Mouse (Mus musculus) heart, embryonic 16.5 days (tissue): ENCODE data around the gene Psmb11. TPM values are rescaled to one million over a fixed set of nuclear protein-coding genes. Genes with fewer than 3 reads are reported as not detected.

ENCODE experiments used
- ATAC-seq: fragments of 200-750 bp; cut with Nextera tagmentation; replicated peaks from 2 replicates; pipeline ENCODE4 v1.8.0; 2017; ENCODE audit warnings: moderate number of reproducible peaks; ENCODE audit not compliant: insufficient read depth, low FRiP score; ENCODE audit errors: extremely low read depth
- H3K27ac ChIP-seq: fragments of 300-500 bp; sonication (generic); 2 replicates; pipeline ENCODE4 v1.5.1; 2014; ENCODE audit warnings: mild to moderate bottlenecking, low read length, control low read depth, moderate library complexity
- H3K27me3 ChIP-seq: fragments of 300-500 bp; sonication (generic); 2 replicates; pipeline ENCODE4 v1.6.1; 2014; ENCODE audit warnings: low read length, mixed read lengths; ENCODE audit not compliant: control insufficient read depth, insufficient read depth
- H3K36me3 ChIP-seq: fragments of 300-500 bp; sonication (generic); 2 replicates; pipeline ENCODE4 v1.6.1; 2014; ENCODE audit not compliant: control insufficient read depth, insufficient read depth
- H3K4me1 ChIP-seq: fragments of 300-500 bp; sonication (generic); 2 replicates; pipeline ENCODE4 v1.6.1; 2014; ENCODE audit warnings: low read length, mixed read lengths; ENCODE audit not compliant: control insufficient read depth, insufficient read depth
- H3K4me2 ChIP-seq: fragments of 300-500 bp; sonication (generic); 2 replicates; pipeline ENCODE4 v1.6.1; 2014; ENCODE audit warnings: low read depth, mild to moderate bottlenecking, control low read depth, low read length
- H3K4me3 ChIP-seq: fragments of 300-500 bp; sonication (generic); 2 replicates; pipeline ENCODE4 v1.5.1; 2014; ENCODE audit warnings: mild to moderate bottlenecking, control low read depth, low read length
- H3K9ac ChIP-seq: fragments of 300-500 bp; sonication (generic); 2 replicates; pipeline ENCODE4 v1.6.1; 2014; ENCODE audit warnings: low read length, control low read depth
- H3K9me3 ChIP-seq: fragments of 300-500 bp; sonication (generic); replicated peaks from 2 replicates; pipeline ENCODE4 v1.6.1; 2016; ENCODE audit warnings: low read length; ENCODE audit not compliant: control insufficient read depth
- WGBS: fragments of 180-500 bp; shearing (Covaris S2); extraction: QIAGEN DNeasy Blood & Tissue Kit; methylation state at CpG from one replicate; pipeline ENCODE4 v1.1.7; 2014; 5-methylcytosine and 5-hydroxymethylcytosine counted together
- polyA plus RNA-seq: library from polyadenylated mRNA; unstranded; fragments of >200 nt; fragmentation: Nextera tagmentation; extraction: Ambion mirVana; gene quantifications from 2 replicates; pipeline ENCODE4 v1.2.1, GENCODE M21; 2015

Gene Psmb11
- polyA plus RNA-seq, 1 experiment from 2014 or later, result 22.3 TPM

GRCm38 (mm10) chr14:54652787-54653186 is 31.6 kb downstream of the Psmb11 start:
- Histone ChIP-seq H3K27ac (peak overlapping the region; percentile 50), H3K36me3 (peaks cover 48% of the 10 kb centered on the region), H3K9me3 (no peaks in the 10 kb centered on the region), H3K9ac (peak overlapping the region; percentile 73), H3K27me3 (no peaks in the 10 kb centered on the region), H3K4me2 (peak overlapping the region; percentile 73), H3K4me3 (peak overlapping the region; percentile 63), H3K4me1 (peaks cover 22% of the 10 kb centered on the region)
- WGBS, result 3% methylated on average over 7 of the region's 7 CpGs
- no peak for ATAC-seq

DNA sequence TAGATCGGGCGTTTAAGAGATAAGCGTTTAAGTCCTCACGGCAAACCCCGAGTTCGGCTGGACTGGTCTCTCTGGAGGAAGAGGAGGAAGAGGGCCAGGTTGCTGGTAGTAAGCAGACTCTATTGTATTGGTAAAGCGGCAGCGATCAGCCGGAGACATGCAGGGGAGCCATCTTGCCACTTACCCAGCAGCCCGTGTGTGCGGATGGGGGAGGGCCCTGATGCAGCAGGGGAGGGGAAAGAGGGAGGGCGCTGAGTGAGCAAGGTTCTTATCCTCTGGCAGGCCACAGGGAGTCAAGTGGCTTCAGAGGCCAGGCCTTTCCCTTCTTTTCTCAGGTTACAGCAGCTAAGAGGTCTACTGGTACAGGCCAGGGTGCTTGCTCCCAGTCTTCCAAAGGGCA is 32.3 kb downstream of the Psmb11 start:
- H3K9me3 ChIP-seq, result no peaks in the 10 kb centered on the region
- peak overlapping the region; percentile 50 for H3K27ac ChIP-seq
- H3K27me3 ChIP-seq, result no peaks in the 10 kb centered on the region
- peaks cover 43% of the 10 kb centered on the region for H3K36me3 ChIP-seq
- WGBS, result 0% methylated on average over 12 of the region's 12 CpGs
- peaks cover 22% of the 10 kb centered on the region for H3K4me1 ChIP-seq
- H3K4me3 ChIP-seq, result peak overlapping the region; percentile 63
- H3K9ac ChIP-seq, result peak overlapping the region; percentile 73
- peak; percentile 91 for ATAC-seq
- peak overlapping the region; percentile 73 for H3K4me2 ChIP-seq

DNA sequence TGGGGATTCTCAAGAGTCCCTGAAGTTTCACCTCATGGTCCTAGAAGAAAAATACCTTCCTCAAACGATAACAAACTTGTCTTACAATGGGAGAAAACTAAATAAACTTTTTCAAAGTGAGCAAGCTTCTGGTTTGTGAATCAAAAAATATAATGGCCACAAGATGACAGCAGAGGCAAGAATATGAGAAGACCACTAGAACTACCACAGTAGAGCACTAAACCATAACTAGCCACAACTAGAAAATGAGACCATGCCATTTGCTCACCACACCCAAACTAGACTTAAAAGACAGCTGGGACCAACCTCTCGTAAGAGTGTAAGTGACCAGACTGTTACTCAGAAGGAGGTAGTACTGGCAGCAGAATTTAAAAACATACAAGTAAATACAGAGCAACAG is 38.8 kb downstream of the Psmb11 start:
- H3K27me3 ChIP-seq, result no peaks in the 10 kb centered on the region
- H3K9me3 ChIP-seq, result no peaks in the 10 kb centered on the region
- 89% methylated on average over 2 of the region's 2 CpGs for WGBS
- H3K4me3 ChIP-seq, result no peak overlapping the region
- no peaks in the 10 kb centered on the region for H3K4me1 ChIP-seq
- no peak for ATAC-seq
- no peak overlapping the region for H3K4me2 ChIP-seq
- peaks cover 62% of the 10 kb centered on the region for H3K36me3 ChIP-seq
- H3K9ac ChIP-seq, result no peak overlapping the region
- H3K27ac ChIP-seq, result no peak overlapping the region

- Histone ChIP-seq H3K4me1 (no peaks in the 10 kb centered on the region), H3K9ac (no peak overlapping the region), H3K27me3 (no peaks in the 10 kb centered on the region), H3K36me3 (peaks cover 76% of the 10 kb centered on the region), H3K4me2 (no peak overlapping the region), H3K9me3 (no peaks in the 10 kb centered on the region), H3K27ac (no peak overlapping the region), H3K4me3 (no peak overlapping the region)
- no peak for ATAC-seq
- 86% methylated on average over 10 of the region's 10 CpGs for WGBS
Measured at GRCm38 (mm10) chr14:54664477-54665222, 43.4 kb downstream of the Psmb11 start.

DNA sequence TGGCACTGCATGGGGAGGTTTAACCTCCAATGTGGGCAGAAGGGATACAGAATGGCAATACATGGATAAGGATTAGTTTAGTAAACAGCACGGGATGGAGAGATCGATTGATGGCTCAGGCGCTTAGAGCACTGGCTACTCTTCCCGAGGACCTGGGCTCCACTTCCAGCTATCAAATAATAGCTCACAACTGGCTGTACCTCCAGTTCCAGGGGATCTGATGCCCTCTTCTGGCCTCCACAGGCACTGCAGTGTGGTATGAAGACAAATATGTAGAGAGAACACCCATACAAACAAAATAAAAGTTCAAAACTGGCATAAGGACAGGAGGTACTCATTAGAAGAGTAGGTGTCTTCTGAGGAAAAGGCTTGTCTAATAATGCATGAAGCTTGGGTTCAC is 48.1 kb downstream of the Psmb11 start:
- no peaks in the 10 kb centered on the region for H3K9me3 ChIP-seq
- 80% methylated on average over 4 of the region's 4 CpGs for WGBS
- no peak overlapping the region for H3K4me2 ChIP-seq
- no peaks in the 10 kb centered on the region for H3K4me1 ChIP-seq
- H3K4me3 ChIP-seq, result no peak overlapping the region
- no peaks in the 10 kb centered on the region for H3K27me3 ChIP-seq
- no peak overlapping the region for H3K9ac ChIP-seq
- H3K27ac ChIP-seq, result no peak overlapping the region
- no peak for ATAC-seq
- H3K36me3 ChIP-seq, result peaks cover 48% of the 10 kb centered on the region

GRCm38 (mm10) chr14:54674317-54674716 is 53.1 kb downstream of the Psmb11 start:
- Histone ChIP-seq H3K27ac (no peak overlapping the region), H3K36me3 (peaks cover 38% of the 10 kb centered on the region), H3K4me1 (peaks cover 3% of the 10 kb centered on the region; the same call in 1 of the 2 replicates), H3K9ac (no peak overlapping the region), H3K4me2 (no peak overlapping the region), H3K4me3 (no peak overlapping the region), H3K9me3 (no peaks in the 10 kb centered on the region), H3K27me3 (no peaks in the 10 kb centered on the region)
- no peak for ATAC-seq
- 57% methylated on average over 2 of the region's 2 CpGs for WGBS

GRCm38 (mm10) chr14:54676290-54676689 is 55.1 kb downstream of the Psmb11 start:
- WGBS, result 83% methylated on average over 5 of the region's 5 CpGs
- Histone ChIP-seq H3K27ac (no peak overlapping the region), H3K4me1 (peaks cover 3% of the 10 kb centered on the region; the same call in 1 of the 2 replicates), H3K27me3 (no peaks in the 10 kb centered on the region), H3K9ac (no peak overlapping the region), H3K4me2 (no peak overlapping the region), H3K4me3 (no peak overlapping the region), H3K36me3 (peaks cover 40% of the 10 kb centered on the region), H3K9me3 (no peaks in the 10 kb centered on the region)
- ATAC-seq, result no peak

- WGBS, result 86% methylated on average over 16 of the region's 16 CpGs
- Histone ChIP-seq H3K27ac (no peak overlapping the region), H3K27me3 (no peaks in the 10 kb centered on the region), H3K4me2 (no peak overlapping the region), H3K9me3 (no peaks in the 10 kb centered on the region), H3K4me3 (no peak overlapping the region), H3K9ac (no peak overlapping the region), H3K4me1 (peaks cover 5% of the 10 kb centered on the region; the same call in 1 of the 2 replicates), H3K36me3 (peaks cover 36% of the 10 kb centered on the region)
- no peak for ATAC-seq
Measured at GRCm38 (mm10) chr14:54678657-54679304, 57.5 kb downstream of the Psmb11 start.
